Mouse (Mus musculus) left cerebral cortex, postnatal 4 days (tissue): ENCODE data around the gene March10. TPM values are rescaled to one million over a fixed set of nuclear protein-coding genes. Genes with fewer than 3 reads are reported as not detected.

Experiments used
- DNase-seq: peaks from one replicate; pipeline ENCODE4 v3.0.0-alpha.2; 2022
- intact Hi-C: fragments of 180-260 bp; cut with DNase I; formaldehyde crosslinking; loops from one replicate; pipeline ENCODE4 v1.15.1; 2025
- total RNA-seq, 2 experiments: library from RNA; stranded (reverse); gene quantifications; 2 replicates each; pipeline ENCODE4 v1.2.3; 2021

Gene March10
- total RNA-seq, 2 experiments from 2014 or later = 1.2 to 1.7 TPM

DNA sequence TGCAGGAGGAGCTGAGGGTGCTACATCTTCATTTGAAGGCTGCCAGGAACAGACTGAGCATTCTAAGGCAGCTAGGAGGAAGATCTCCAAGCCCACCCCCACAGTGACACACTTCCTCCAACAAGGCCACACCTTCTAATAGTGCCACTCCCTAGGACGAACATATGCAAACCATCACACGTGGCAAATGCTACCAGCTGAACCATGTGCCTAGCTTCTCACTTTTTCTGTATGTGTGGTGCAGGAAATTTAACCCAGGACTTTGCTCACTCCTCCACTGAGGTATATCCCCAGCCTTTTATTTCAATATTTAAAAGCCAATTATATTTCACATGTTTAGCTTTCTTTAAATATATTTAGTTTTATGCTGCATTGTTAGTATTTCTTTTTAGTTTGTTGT lies 135.4 kb downstream of the March10 start:
- no peak for DNase-seq
- intact Hi-C loops = no loop called here

DNA sequence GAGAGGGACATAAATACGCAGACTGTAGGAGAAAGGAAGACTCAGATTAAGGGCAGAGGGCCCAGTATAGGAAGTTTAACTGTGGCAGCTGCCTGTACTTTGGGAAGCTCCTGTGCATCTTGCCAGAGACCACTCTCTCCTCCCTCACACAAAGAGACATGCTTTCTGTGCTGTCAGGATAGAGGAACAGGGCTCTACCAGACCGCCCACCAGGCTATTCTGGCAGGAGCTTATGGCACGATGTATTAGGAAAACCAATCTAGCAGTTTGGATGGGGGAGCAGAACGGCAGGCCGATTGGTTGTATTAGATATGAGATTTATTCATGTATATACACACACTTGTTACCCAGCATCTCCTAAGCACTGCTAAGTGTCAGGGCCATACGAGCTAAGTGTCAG lies 138.8 kb downstream of the March10 start:
- intact Hi-C loops = no loop called here
- no peak for DNase-seq

DNA sequence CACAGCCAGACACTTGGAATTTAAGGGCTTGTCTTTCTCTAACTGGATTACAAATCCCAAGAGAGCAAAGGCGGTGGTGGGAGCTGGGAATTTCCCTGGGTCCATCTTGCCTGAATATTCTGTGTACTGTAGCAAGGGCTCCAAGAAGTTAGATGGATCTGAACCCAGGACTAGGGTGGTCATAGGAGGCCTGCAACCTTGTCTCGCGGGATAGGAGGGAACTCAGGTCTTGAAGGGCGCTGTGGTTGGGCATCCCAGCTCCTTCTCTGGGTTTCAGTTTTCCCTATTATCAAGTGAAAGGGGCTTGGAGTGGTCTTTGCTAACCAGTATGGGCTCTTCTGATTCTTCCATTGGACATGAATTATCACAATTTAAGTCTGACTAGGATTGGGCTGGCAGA lies 140.4 kb downstream of the March10 start:
- intact Hi-C loops = no loop called here
- no peak for DNase-seq

DNA sequence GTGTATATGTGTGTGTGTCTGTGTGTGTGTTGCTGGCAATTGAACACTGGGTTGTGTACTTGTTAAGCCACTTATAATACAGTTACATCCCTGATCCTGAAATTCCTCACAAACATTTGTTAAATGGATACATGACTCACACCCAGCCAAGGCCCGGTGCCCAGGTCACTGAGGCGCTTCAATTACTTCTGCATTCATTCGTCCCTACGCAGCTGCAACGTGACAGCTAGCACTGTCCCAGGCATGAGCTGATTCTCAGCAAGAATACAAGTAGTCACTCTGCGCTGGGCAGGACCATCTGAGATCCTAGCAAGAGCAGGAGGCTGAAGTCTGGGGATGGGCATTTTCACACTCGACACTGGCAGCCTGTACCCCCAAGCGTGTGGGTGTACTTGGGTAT lies 141.2 kb downstream of the March10 start:
- no peak for DNase-seq

DNA sequence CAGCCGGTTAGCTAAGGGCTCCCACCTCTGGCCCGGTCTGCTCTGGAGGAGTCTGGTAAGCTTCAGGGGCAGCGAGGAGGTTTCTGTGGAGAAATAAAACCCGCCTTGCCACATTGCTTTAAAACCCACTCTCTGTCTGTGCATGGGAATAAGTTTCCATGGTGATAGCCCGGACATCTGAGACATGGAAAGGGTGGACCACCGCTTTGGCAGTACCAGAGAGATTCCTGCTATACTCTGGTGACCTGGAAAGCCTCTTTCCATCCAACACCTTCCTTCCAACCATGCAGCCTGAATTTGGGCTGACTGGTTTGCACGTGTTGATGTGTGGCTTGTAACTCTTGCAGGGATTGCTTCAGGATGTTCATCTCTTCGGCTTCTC lies 142.9 kb downstream of the March10 start:
- intact Hi-C loops = no loop called here
- no peak for DNase-seq

More for the DNA sequence above, 141.2 kb downstream of the March10 start:
- intact Hi-C loops = no loop called here

DNA sequence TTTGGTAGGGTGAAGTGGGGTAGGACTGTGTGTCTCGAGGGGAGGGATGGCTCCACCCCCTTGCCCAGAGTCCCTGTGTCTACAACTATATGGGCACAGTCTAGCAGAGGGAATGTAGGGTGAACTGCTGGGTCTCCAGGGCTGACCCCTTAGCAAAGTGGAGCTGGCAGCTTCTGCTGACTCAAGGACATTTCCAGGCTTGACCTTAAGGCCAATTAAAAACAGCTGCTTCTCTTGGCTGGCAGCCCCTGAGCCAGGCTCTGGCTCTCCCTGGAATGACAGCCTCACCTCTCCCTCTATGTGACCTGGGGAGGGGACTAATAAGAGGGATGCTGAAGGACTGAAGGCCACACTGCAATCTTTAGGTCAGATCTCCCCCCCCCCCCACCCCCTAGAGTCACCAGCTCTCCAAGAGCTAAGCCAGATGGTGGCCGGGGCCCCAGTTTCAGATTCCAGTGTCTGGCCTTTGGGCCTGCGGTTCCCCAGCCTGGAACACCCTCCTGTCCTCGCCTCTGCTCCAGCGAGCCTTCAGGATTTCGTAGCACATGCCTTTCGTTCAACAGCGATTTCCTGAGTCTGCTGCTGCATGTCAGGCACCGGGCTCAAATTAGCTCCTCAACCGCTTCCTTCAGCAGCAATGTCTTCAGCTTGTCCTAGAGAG lies 143.4 kb downstream of the March10 start:
- intact Hi-C loops = no loop called here
- DNase-seq = no peak

DNA sequence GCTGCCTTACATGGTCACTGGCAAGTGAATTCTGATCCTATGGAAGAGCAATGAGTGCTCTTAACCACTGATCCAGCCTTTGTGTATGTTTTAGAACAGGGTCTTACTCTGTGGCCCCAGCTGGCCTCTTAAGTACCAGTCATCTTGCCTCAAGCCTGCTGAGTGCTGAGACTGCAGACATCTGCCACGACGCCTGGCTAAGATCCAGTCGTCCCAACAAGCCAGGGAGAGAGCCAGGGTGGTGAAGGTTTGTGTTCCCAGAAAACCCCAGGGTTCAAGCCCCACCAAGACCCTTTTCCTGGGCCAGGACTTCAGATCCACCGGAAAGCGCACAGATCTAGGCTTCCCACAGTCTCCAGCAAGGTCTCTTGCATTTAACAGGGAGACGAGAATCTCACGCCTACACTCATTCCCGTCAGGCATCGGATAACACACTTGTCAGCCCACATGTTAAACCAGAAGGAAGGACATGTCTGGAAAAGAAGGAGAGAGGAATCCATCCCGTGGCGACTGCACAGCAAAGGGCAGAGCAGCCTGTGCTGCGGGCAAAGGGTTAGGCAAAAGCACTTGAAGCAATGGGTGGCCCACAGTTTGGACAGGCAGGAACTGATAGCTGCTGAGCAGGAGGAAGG lies 144.1 kb downstream of the March10 start:
- intact Hi-C loops = no loop called here
- peak; percentile 67 for DNase-seq

DNA sequence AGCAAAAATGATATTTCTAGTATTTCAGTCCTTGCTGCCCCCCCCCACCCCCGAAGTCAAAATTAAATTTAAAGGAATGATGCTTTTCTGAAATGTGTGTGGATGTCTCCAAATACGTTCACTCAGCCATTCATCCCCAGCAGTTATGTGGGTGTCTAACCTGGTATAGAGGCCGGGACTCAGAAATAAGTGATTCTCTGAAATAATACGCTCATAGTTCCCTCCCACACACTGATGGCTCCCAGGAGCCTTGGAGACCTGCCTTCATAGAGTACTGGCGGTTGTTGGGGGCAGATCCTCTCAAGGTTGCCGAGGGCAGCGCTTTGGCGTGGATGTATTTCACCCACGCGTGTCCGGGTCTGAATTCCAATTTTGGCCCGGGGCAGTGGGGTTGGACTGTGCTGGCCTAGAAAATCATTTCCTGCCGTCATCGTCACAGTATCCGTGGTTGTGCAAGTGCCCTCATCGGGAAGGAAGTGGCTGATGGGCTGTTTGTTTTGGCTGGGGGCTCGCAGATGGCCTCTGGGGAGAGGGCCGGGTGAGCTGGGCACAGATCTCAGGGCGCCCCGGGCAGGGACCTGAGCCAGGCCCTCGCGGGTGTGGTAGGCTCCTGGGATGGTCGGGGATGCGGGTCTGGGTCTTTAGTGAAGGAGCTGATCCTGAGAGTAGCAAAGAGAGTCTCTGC lies 145.1 kb downstream of the March10 start:
- intact Hi-C loops = no loop called here

More for the DNA sequence above, 145.1 kb downstream of the March10 start:
- DNase-seq = no peak

Other genes with a start within 250 kb of the March10 start
- 10 to 100 TPM; 13.4 to 13.5 TPM for gene Mrc2, start 164.1 kb downstream of the March10 start, total RNA-seq
- gene Tanc2, start 133.3 kb upstream of the March10 start, total RNA-seq = 100 to 1,000 TPM; 238 to 241 TPM